Mouse (Mus musculus) kidney, adult 2 months (tissue): Measurements from ENCODE around the gene Nrros. TPM values are rescaled to one million over a fixed set of nuclear protein-coding genes. Genes with fewer than 3 reads are reported as not detected.

Experiments used
- DNase-seq: peaks from one replicate; pipeline ENCODE4 v3.0.0; 2021
- H3K27ac ChIP-seq: fragments of 200-500 bp; 2 replicates; pipeline ENCODE4 v1.5.1; 2012; ENCODE audit warnings: low read depth, low read length, control low read depth, inconsistent platforms; ENCODE audit not compliant: insufficient read depth
- H3K27me3 ChIP-seq: fragments of 200-500 bp; replicated peaks from 2 replicates; pipeline ENCODE4 v1.6.1; 2012; ENCODE audit warnings: mild to moderate bottlenecking, moderate library complexity, low read length, inconsistent platforms; ENCODE audit not compliant: control insufficient read depth, insufficient read depth
- H3K36me3 ChIP-seq: fragments of 200-500 bp; 2 replicates; pipeline ENCODE4 v1.6.1; 2012; ENCODE audit warnings: mild to moderate bottlenecking, moderate library complexity, low read length, inconsistent platforms; ENCODE audit not compliant: control insufficient read depth, insufficient read depth
- H3K4me1 ChIP-seq: fragments of 200-500 bp; 2 replicates; pipeline ENCODE4 v1.6.1; 2011; ENCODE audit warnings: low read length; ENCODE audit not compliant: control insufficient read depth, insufficient read depth
- H3K4me3 ChIP-seq: fragments of 200-500 bp; 2 replicates; pipeline ENCODE4 v1.5.1; 2011; ENCODE audit warnings: mild to moderate bottlenecking, low read depth, low read length, control low read depth; ENCODE audit not compliant: insufficient read depth
- CTCF ChIP-seq: fragments of 200-500 bp; conservative IDR thresholded peaks from 2 replicates; pipeline ENCODE4 v1.5.1; 2011; ENCODE audit warnings: low read depth, mild to moderate bottlenecking, control low read depth, low read length, moderate library complexity, mixed read lengths; ENCODE audit not compliant: insufficient read depth, insufficient read length
- POLR2A ChIP-seq: fragments of 200-500 bp; IDR thresholded peaks from one replicate; pipeline ENCODE4 v1.6.1; 2011; ENCODE audit warnings: low read depth, low read length, control low read depth
- WGBS: fragments of 180-500 bp; shearing (Covaris S2); methylation state at CpG from one replicate; pipeline ENCODE4 v1.1.7; 2018; 5-methylcytosine and 5-hydroxymethylcytosine counted together
- polyA plus RNA-seq: library from polyadenylated mRNA; depleted of rRNA; stranded (reverse); fragments of >200 nt; gene quantifications from 2 replicates; pipeline ENCODE4 v1.2.3, GENCODE M21; 2012

The Nrros gene
- polyA plus RNA-seq, 1 experiment, result 11.6 TPM

DNA sequence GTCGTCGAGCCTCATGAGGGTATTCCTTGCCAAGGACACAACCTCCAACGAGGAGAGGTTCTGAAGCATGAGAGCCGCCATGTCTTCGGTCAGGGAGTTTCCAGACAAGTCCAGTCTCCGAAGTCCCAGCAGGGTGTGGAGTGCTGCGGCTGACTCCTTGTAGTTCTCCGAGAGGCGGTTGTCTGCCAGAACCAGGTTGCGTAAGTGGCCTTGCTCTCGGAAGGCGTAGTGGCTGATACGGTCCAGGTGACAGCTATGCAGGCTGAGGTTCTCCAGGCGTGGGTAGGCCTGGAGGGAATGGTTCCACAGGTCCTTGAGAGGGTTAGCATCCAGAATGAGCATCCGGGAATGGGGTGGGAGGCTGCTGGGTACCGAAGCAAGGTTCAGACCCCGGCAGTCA is 20.8 kb downstream of the Nrros start:
- TF ChIP-seq POLR2A (no peak), CTCF (no peak)
- 91% methylated on average over 17 of the region's 17 CpGs for WGBS
- no peaks in the 10 kb centered on the region for H3K36me3 ChIP-seq

DNA sequence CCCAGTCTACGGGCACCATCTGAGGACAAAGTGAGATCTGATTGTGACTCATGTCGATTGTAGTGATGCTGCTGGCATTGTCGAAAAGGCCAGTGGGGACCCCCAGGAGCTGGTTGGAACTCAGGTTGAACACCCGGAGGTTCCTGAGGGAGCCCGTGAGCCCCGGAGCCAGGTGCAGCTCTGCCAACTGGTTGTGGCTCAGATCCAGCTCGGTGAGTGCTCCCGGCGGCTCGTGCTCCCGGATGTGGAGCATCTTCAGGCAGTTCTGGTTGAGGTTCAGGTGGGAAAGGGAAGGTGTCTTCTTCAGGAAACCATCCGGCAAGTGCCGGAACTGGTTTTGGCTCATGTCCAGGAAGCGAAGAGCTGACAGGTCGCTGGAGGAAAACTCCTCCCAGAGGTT is 21.6 kb downstream of the Nrros start:
- Histone ChIP-seq H3K36me3 (no peaks in the 10 kb centered on the region), H3K27ac (no peak overlapping the region), H3K27me3 (no peaks in the 10 kb centered on the region), H3K4me1 (0 out of 2 replicates have a peak, but pooled peaks cover 3% of the 10 kb centered on the region), H3K4me3 (no peak overlapping the region)
- WGBS, result 93% methylated on average over 15 of the region's 15 CpGs
- DNase-seq, result no peak
- TF ChIP-seq CTCF (no peak), POLR2A (no peak)

More for the DNA sequence above, 20.8 kb downstream of the Nrros start:
- H3K27ac ChIP-seq, result no peak overlapping the region
- no peak for DNase-seq
- 0 out of 2 replicates have a peak, but pooled peaks cover 3% of the 10 kb centered on the region for H3K4me1 ChIP-seq
- no peaks in the 10 kb centered on the region for H3K27me3 ChIP-seq
- H3K4me3 ChIP-seq, result no peak overlapping the region

DNA sequence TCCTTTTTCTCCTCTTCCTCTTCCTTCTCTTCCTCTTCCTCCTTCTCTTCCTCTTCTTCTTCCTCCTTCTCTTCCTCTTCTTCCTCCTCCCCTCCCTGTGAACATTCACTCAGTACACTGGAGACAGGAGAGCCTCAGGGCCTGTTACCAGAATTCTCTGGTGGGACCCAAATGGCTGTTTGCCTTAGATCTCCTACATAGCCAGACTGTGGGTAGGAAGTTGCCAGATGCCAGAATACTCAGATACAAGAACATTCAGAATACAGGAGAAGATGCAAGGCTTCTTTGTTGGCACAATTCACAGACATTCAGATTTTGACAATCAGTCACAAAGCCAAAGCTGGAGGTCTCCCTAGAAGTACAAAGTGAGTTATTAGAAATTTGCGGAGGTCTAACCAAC is 26.4 kb downstream of the Nrros start:
- TF ChIP-seq CTCF (no peak), POLR2A (no peak)
- no peak overlapping the region for H3K4me3 ChIP-seq
- no peaks in the 10 kb centered on the region for H3K27me3 ChIP-seq
- WGBS, result 78% methylated on average over 1 of the region's 1 CpGs
- no peaks in the 10 kb centered on the region for H3K4me1 ChIP-seq
- H3K27ac ChIP-seq, result no peak overlapping the region
- H3K36me3 ChIP-seq, result no peaks in the 10 kb centered on the region
- DNase-seq, result no peak

DNA sequence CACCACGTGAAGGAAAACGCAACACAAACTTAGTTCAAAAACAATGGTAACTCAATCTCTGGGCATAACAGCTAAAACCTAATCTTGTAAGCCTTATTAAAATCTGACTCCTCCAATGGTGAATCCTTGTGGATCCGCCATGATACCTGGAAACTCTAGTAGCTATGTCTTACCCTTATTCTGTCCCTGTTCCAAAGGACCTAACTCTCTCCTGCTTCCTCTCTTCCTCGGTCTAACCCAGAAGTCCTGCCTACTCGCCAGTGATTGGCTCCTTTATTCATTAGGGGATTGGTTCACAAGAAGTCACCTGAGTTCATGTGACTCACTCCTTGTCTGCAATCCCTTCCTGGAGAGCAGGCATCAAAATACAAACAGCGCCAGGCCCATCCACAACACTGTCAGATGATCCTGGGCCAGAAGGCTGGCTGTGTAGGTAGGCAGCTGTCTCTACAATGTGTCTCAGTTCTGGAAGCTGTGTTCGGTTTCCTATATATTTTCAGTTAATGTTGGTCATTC is 29.5 kb downstream of the Nrros start:
- H3K4me3 ChIP-seq, result no peak overlapping the region
- no peak for DNase-seq
- TF ChIP-seq CTCF, result no peak
- TF ChIP-seq POLR2A, result no peak
- 82% methylated on average over 7 of the region's 7 CpGs for WGBS
- H3K27me3 ChIP-seq, result no peaks in the 10 kb centered on the region
- H3K36me3 ChIP-seq, result no peaks in the 10 kb centered on the region
- H3K4me1 ChIP-seq, result no peaks in the 10 kb centered on the region
- no peak overlapping the region for H3K27ac ChIP-seq

DNA sequence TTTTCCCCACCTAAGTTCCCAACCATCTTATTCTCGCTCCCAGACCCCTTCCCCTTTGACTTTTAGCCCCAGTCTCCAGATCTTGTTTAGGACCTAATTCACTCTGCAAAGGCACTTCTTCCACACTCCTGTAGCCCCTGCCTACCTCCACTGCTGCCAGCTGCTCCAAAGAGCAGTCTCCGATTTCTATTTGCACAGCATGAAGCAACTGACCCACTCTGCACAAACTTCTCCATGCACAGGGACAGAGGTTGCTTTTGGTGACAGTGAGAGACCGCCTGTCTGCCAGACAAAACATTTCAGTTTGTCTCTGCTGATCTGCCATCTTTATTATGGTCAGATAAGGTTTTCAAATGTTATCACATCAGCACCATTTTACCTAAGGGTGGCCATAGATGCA is 32.2 kb downstream of the Nrros start:
- H3K36me3 ChIP-seq, result no peaks in the 10 kb centered on the region
- no peak; the same call in 1 of the 2 replicates for TF ChIP-seq CTCF
- no peak for TF ChIP-seq POLR2A
- 92% methylated on average over 3 of the region's 3 CpGs for WGBS

DNA sequence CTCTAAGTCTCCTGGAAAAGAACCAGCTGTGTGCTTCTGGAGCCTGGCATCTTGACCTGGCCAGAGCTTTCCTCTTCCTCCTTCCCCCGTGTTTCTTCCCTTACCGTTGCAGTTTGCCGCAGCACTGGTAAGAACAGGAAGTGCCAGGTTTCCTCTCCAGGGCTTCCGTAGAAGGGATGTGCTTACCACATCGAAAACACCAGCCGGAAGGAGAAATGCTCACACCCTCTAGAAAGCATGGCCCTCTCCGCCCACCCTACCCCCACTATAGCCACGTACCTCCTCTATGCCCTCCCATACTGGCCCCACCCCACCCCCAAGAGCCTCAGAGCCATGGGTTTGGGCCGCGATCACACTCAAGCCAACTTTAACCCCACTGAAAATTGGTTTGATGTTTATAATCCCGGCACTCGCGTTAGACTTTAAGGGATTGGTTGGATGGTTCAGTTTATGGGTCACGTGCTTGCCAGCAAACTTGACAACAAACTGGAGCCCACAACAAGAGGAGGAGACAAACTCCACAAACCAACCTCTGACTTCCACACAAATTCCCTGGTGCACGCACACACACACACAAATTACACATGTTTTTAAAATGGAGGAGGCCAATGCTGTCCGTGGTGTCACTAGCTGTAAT is 35.1 kb downstream of the Nrros start:
- Histone ChIP-seq H3K4me1 (no peaks in the 10 kb centered on the region), H3K36me3 (no peaks in the 10 kb centered on the region), H3K4me3 (peak overlapping the region; percentile 24; the same call in 1 of the 2 replicates), H3K27ac (peak overlapping the region; percentile 40), H3K27me3 (no peaks in the 10 kb centered on the region)
- TF ChIP-seq CTCF, result no peak
- TF ChIP-seq POLR2A, result no peak
- 58% methylated on average over 16 of the region's 16 CpGs for WGBS
- DNase-seq, result peak; percentile 71

More for the DNA sequence above, 32.2 kb downstream of the Nrros start:
- Histone ChIP-seq H3K4me3 (no peak overlapping the region), H3K27me3 (no peaks in the 10 kb centered on the region), H3K4me1 (no peaks in the 10 kb centered on the region), H3K27ac (no peak overlapping the region)
- DNase-seq, result no peak

DNA sequence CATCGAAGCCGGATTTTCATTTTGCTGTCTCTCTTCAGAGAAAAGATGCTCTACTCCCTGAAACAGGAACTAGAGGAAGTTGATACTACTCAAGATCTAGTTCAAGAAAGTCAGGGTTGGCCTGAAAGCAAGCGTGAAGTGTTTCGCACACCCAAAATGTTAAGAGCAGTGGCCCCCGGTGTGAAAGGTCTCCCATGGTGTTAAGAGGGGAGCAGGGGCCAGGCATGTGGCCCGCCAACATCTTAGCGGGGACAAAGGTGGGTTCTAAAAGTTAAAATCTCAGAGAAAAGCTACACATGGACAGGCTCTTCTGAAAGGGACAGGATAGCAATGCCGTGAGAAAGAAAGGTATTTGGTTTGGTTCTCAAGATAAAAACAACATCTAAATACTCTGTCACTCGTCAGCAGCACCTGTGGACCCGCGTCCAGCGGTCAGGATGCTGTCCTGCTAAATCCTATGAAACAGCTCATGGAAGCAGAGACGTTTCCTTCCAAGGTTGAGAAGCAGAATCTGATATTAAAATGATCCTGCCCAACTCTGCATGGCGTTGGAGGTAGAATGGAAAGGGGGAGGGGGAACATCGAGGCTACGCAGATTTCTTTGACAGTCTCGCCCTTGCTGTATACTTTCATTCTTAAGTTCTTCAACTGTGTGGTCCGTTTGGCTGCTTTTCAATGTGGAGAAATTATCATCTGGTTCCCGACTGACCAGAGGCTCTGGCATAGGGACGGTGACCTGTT is 35.8 kb downstream of the Nrros start:
- no peaks in the 10 kb centered on the region for H3K36me3 ChIP-seq
- TF ChIP-seq POLR2A (no peak), CTCF (no peak)
- peak overlapping the region; percentile 40 for H3K27ac ChIP-seq
- 64% methylated on average over 20 of the region's 20 CpGs for WGBS
- DNase-seq, result no peak
- H3K4me1 ChIP-seq, result no peaks in the 10 kb centered on the region
- no peaks in the 10 kb centered on the region for H3K27me3 ChIP-seq
- peak overlapping the region; percentile 24; the same call in 1 of the 2 replicates for H3K4me3 ChIP-seq
